Mouse (Mus musculus): ENCODE results near the gene Crocc2.

Crocc2 gene

DNA sequence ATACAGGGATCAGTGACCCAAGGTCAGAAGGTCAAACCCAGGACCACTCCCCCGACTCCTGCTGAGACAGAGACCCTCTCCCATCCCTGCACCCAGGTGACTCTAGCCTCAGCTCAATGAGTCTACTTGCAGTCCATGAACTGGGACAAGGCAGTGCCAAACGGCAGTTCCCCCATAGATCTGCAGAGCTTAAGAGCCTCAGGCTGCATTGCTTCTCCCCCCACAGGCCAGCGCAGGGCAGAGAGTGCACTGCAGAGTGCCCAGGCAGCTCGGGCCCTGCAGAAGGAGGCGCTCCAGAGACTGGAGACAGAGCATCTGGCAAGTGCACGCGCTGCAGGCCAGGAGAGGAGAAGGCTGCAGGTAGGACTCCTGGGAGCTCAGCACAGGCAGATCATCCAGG lies 49.0 kb downstream of the Crocc2 start:
- DNase-seq = no peak

DNA sequence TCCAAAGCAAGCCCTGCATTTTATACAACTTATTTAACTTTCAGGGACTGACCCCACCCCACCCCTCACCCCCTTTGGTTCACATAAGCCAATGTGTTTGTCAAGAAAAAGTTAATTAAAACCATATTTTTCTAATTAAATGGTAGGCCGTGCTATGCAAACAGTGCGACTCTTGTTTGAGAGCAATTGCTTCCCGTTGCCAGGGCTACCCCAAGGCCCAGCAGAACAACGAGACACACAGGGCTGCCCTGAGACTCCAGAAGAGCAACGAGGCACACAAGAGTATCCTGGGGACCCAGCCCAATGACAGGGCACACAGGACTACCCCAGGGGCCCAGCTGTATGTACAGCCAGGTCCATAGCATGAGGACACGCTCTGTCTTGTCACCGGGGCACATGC lies 52.3 kb downstream of the Crocc2 start:
- no peak for DNase-seq

DNA sequence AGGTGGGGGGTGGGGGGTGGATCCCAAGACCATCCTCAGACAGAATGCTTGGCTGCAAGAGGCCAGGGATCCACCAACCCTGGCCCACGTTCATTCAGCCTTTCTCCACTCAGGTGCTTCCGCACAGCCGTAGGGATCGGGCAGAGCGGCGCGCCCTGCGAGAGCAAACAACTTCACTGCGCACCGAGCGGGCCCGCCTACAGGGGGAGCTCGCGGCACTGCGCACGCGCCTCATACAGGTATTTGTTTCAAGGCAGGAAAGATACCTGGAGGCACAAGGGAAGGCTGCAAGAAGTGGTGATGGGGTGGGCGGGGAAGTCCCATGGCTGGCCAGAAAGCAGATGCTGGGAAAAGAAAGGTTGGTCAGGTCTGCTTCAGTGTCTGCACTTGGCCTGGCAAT lies 55.4 kb downstream of the Crocc2 start:
- peak; percentile 47 to 75 for DNase-seq

DNA sequence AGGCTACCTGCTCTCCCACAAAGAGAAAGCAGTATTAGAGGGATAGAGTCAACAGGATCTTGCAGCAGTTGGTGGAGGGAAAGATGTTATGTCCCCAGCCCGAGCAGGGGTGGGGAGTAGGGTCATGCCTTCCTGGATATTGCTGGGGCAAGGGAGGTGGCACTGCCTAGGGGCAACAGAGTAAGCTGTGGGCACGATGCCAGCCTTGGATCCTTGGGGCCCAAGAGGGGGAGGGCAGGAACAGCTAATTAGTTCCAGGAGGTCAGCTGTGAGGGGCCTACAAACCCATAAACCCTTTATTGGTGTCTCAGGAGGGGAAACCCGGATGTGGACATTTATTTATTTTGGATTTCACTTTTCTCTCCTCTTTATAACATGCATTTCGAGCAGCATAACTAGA lies 56.7 kb downstream of the Crocc2 start:
- DNase-seq = peak in 1 of 2 experiments; percentile 52

DNA sequence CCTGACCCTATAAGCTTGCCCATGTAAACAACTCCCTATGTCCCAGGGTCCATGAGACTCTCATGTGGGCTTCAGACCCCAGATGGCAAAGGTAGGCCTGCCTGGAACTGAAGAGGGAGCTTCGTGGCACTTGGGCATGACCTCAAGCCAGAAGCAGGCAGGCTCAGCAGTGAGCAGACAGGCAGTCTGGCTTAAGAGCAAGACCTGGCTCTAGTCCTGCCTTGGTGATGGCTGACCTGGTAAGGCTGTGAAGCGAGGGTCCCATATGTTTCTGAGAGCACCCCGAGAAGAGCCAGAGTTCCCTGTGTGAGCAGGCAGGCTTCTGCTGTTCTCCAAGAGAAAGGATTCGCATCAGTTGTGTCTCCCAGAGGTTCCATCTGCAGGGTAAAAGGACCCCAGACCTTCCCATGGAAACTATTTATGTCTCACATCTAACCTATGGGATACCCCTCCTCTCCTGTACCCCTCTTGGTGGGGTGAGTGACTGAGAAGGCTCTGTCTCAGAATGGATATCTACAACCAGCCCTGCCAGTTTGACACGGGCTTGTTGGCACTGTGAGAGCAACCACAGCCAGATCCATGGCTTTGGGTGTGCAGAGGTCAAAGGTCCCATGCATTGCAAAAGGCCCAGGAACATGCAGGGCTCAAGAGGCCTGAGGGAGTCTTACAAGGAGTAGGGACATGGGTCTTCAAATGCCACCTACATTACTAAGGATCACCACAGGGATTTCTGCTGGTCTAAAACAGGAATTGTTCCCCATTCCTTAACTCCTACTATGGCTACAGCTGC lies 57.4 kb downstream of the Crocc2 start:
- DNase-seq = peak; percentile 56 to 65

DNA sequence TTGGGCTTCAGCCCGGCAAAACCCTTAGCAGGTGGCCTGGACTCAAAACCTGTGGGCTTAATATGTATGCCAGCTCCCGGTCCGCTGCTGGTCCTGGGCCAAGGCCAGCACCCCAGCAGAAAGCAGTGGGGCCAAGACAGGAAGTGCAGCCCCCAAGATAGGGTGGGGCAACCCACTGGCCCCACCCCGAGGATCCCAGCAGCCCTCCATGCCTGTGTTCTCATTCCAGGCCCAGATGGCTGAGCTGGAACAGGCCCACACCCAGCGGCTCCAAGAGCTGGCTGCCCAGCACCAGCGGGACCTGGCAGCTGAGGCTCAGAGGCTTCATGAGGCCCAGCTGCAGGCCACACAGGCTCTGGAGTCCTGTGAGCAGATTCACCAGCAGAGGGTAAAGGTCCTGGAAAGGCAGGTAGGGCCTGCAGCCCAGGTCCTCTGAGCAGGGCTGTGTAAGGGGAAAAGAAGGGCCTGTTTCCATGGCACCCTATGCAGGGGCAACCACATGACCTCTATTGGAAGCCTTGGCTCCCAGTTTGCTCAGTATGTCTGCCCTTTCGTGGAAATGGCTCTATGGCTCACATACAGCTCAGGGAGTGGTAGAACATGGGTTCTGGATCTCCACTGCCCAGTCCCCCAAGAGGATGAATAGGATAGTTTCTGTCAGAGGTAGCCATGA lies 58.9 kb downstream of the Crocc2 start:
- peak; percentile 78 to 79 for DNase-seq

DNA sequence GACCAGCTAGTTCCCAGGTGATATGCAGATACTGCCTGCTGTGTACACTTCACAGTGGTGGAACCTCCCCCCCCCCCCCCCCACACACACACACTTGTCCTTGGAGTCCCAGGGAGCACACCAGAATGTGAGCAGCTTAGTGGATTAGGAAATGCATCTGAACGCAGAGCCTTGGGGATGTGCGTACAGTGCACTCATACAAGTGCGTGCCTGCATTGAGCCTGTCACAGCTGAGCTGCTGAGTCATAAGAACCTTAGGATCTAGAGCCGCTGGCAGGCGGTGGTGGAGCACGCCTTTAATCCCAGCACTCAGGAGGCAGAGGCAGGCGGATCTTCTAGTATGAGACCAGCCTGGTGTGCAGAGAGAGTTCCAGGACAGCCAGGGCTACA lies 59.4 kb downstream of the Crocc2 start:
- DNase-seq = no peak

DNA sequence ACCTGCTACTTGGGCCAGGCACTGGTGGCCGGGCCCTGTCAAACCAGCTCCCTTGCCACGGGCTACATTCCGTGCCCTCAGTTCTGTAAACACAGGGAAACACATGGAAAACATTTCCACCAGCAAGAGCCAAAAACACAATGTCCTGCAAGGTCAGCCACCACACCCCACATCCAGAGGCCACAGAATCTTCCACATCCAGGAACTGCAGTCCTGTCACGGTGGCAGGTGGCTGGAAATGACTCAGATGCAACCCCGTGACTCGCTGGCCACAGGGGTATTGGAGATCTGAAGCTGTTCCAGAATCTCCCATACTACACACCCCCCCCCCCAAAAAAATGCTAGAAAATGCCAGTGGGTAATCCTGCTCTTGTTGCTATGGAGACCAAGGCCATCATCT lies 60.7 kb downstream of the Crocc2 start:
- peak in 1 of 2 experiments; percentile 39 for DNase-seq

DNA sequence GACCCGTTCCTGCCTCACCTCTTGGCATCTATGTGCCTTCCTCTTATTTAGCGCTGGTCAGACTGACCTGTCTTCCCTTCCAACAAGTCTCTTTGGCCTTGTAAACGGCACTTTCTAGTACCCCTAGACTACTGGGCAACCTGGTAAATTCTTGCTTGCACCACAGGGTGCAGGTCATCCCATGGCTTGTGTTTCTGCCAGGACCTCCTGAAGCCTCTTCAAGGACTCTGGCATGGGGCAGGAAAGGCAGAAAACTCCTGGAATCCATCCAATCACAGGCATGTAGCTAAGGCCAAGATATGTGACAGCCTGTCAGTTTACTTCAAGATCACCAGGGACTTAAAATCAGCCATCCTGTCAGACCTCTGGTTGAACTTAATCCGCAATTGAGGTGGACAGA lies 61.1 kb downstream of the Crocc2 start:
- peak; percentile 42 to 59 for DNase-seq

DNA sequence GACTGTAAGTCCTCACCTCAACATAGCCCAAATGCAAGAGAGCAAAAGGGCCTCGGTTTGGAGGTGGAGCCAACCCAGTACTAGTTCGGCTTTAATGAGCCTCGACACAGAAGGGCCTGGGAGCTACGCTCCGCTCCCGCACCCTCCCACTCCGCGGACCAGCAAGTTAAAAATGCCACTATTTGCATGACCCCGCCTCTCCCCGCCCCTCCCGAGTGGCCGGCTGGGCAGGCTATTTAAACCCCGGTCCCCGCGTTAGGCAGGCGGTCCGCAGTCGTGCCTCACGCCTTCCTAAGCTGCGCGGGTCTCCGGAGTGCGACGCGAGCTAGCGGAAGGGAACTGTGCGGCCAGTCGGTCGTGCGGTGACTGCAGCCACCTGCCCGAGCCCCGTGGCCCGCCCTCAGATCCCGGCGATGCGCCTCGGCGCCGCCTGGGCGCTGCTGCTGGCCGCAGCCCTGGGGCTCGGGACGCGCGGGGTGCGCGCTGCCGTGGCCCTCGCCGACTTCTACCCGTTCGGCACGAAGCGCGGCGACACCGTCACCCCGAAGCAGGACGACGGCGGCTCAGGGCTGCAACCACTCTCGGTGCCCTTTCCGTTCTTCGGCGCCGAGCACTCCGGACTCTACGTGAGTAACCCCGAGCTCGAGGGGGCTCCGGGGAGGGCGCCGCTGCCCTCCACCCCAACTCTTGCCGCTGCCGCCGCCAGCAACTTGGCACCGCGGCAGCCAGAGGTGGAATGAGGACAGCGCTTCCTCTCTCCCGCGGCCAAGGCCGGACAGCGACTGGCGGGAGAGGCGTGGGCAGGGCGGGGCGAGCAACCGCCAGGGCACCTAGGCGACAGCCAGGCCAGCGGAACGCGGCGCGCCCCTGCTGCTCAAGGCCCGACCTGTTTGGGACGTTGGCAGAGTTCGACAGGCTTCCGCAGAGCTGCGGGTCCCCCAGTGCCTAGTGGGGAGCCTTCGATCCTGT lies 67.3 kb downstream of the Crocc2 start, which contains the start of gene Sned1:
Gene Sned1, plus strand, starts transcription at position 266 of the 969 bp plus-strand sequence.
- peak; percentile 84 to 91 for DNase-seq

DNA sequence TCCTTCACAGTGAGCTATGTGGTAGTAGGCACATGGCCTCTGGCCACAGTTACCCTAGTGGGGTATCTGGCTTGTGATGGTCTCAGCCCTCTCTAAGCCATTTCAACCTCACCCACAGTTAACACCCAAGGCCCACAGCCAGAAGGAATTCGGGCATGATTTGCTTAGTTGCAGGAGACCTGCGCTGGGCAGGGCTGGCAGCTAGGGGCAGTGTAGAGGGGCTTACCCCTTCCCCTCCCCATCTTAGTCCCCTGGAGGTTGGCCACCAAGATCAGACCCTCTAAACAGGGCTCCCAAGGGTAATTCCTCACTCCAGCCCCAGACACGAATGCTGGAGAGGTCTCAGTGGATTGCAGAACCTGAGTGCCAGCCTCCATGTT lies 68.0 kb downstream of the Crocc2 start:
- peak; percentile 47 to 71 for DNase-seq

DNA sequence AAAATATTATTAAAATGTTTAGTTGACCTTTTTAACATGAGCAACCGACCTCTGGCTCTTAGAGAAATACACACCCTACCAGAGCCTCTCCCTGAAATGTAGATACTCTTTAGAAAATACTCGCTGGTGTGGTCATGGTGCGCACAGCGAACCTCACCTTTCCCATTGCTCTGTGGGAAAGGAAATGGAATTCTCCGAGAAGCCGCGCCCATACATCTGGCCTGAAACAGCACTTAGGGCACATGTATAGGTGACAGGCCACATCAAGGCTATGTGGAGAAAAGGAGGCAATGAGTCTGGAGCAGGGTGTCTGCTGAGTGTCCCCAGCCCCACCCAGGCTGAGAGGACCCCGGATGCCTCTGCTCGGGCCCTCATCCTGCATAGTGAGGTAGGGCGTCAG lies 69.2 kb downstream of the Crocc2 start:
- DNase-seq = no peak

DNA sequence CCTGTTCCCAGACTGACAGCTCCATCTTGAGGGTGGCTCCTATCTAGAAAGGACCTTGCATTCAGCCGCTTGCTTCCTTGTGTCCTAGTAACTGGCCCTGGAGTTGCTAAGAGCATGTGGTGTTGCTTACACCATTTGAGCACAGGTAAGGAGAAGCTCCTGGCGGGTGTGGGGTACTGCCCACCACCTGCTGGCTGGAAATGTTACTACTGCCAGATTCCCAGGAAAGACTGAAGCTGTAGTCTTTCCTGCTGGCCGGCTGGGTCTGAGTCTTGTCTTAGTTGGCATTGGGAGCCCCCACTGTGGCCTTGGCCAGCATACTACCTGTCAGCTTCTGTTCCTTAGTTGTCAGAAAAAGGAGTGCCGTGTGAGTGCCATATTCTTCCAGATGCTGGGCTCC lies 69.7 kb downstream of the Crocc2 start:
- peak in 1 of 2 experiments; percentile 39 for DNase-seq

DNA sequence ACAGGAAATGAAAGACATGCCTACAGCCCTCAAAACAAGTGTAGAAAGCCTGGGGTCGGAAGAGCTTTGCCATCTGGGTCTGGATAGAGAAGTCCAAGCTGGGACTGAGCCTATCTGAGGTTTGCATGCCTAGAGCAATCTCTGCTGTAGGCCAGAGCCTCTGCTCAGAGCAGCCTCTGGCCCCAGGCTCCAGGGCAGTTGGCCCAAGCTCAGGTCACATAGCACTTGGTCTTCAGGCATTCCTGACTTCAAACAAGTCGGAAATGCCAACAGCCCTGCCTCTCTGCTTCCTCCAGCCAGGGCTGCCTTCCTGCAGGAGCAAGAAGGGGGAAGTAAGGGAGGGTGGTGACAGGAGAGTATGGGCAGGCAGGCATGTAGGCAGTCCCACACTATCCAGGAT lies 77.4 kb downstream of the Crocc2 start:
- DNase-seq = no peak

DNA sequence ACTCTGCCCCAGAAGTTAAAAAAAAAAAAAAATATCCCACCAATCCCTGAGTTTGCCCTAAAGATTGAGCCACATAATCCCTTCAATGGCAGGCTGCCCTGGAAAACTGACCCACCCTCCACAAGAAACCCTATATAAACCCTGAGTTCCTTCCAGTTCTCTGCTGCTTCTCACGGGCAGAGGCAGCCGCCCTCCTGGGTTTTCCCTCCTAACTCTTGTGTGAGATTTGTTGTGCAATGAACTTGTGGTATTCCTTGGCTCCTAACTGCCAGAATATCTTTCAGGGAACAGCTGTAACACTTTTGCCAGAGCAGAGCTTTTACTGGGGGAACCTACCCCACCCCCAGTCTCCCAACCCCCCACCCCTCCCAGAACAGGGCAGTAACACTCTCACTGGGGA lies 84.1 kb downstream of the Crocc2 start:
- DNase-seq = no peak

DNA sequence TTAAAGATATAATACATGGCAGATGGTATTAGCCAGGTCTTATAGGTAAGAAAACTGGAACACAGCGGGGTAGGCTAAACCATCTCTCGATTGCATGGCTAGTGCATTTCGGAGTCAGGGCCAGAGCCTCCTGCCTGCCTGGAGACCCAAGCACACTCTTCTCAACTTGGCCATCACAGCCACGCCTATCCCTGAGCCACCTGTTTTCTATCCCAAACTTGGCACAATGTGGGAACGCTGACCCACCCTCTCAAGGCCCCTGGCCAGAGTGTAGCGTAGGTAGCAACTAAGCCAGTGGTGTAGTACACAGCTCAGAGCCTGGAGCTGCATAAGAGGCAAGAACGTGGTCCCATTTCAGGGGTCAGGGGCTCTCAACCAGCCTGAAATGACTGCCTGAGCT lies 87.2 kb downstream of the Crocc2 start:
- no peak for DNase-seq

DNA sequence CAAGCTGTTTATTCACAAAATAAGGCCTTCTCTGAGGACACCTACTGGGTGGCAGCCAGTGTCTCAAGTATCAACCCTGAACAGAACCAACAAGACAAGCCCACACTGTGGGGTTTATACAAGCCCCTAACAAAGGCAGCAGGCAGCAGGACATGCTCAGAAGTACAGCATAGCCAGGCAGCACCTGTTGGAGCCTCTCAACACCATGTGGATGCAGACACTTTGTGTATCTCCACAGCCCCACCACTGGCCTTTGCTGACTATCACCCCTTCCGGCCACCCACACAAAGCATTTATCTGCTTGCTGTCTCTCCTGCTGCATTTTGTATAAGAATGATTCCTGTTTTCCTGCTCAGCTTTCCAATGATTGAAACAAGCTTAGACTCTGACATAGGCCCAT lies 89.0 kb downstream of the Crocc2 start:
- no peak for DNase-seq

DNA sequence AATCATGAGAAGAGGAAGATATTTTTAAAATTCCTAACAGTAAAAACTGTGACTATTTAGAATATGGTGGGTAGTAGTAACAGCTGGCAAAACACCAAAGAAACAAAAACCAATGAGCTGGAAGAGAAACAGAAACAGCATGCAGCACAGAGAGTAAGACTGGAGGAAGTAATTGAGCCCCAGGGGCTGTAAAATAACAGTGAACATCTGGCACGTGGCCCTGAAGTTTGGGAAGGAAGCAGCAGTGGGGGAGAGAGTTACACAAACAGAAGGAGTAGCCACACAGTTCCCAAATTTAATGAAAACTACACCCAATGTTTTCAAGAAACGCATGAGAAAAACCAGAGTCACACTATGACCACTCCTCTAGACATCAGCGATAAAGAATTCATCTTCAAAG lies 98.7 kb downstream of the Crocc2 start:
- no peak for DNase-seq

DNA sequence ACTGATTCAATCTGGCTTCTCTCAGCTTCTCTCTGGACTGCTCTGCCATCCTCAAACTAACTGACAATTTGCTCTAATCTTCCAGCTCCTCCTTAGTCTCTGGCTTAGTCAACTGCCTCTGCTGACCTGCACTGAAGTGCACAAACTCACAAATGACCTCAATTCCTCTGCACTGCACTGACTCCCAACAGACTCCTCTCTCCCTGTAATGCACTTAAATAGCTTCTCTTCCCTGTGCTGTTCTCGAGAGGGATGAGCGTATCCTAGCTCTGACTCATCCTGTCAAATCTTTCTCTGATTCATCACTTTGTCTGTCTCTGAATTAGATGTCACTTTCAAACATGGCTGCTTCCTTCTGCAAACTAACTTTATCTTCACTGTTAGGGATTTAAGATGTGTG lies 99.7 kb downstream of the Crocc2 start:
- no peak for DNase-seq

DNA sequence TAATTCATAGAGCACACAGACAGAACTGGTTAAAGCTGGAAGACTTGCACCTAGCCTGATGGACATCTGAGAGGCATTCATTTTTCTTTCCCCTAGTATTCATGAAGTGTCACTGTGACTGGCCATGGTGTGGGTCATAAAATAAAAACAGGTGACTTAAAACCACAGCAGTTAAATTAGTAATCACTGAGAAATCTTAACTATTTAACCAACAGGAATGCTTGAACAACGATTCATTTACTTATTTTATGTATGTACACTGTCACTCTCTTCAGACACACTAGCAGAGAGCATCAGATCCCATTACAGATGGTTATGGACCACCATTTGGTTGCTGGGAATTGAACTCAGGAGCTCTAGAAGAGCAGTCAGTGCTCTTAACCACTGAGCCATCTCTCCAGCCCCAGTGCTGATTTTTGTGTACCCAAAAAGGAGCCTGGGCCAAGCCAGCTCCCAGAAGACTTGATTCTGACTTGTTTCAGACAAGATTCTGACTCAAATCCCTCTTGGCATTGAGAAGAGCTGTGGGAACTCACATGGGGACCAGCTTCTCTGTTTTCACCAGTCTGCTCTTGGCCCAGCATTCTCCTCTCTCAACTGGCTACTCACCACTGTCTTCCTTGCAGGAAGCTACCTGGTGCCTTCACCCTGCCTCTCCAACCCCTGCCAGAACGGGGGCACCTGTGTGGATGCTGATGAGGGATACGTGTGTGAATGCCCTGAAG lies 102.2 kb downstream of the Crocc2 start:
- DNase-seq = no peak

DNA sequence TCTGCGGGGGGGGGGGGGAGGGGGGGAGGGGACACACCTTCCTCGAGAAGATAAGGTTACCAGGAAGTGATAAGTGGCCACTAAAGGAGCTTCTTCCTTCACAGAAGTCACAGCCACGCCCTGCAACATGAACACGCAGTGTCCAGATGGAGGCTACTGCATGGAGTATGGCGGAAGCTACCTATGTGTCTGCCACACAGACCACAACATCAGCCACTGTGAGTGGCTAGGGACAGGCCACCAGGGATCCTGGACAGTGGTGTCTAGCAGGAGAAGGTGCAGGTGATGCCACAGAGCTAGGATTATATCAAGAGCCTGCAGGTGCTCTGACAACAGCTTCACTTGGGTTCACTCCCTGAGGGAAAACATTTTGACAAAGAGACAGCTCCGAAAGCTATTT lies 103.2 kb downstream of the Crocc2 start:
- no peak for DNase-seq

DNA sequence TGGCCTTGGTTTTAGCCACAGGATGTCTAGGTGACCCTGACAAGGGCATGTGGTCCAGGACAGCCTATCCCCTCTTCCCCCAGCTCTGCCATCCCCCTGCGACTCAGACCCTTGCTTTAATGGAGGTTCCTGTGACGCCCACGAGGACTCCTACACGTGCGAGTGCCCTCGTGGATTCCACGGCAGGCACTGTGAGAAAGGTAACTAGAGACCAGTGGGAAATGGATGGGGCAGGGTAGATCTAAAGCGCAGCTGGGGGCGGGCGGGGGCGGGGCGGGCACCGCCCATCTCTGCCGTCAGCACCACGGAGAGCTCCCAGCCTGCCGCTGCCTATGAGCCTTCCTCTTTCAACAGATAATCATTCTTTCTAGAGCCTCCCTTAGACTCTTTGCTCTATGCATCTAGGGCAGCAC lies 103.9 kb downstream of the Crocc2 start:
- DNase-seq = no peak

DNA sequence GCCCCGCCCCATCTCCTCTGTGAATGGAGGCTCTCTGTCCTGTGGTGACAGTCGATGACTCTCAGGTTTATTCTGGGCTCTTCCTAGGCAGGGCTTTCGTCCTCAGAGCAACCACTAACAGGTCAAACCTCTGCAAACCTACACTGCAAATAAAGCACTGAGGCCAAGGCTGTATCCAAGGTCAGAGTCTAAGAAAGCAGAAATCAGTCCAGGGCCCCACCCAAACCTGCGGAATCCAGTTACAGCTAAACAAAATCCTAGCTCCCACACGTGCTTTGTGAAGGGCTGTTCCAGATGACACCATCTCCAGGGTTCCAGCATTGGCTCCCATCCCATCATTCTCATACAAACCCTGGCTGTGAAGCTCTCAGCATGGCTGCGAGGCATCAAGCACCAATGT lies 107.0 kb downstream of the Crocc2 start:
- no peak for DNase-seq
